7 mouse cellular contexts compared by ENCODE assay signal in genomic region chr17:5492746-5493160, GRCm38 (mm10). TPM values are rescaled to one million over a fixed set of nuclear protein-coding genes. Genes with fewer than 3 reads are reported as not detected.
DNase-seq lines count a peak whose midpoint lies in the region; ATAC-seq lines count a peak whose summit lies in the region.

No protein-coding gene starts in this region.

- peaks cover 13% of the 10 kb centered on the region for H3K9me3 ChIP-seq in megakaryocyte, embryonic 14.5 days
- no peaks in the 10 kb centered on the region for H3K9me3 ChIP-seq in hindbrain, embryonic 13.5 days

- peaks cover 39% of the 10 kb centered on the region for H3K4me1 ChIP-seq in megakaryocyte, embryonic 14.5 days
- H3K4me1 ChIP-seq in hindbrain, embryonic 13.5 days (replicated peaks), result peaks cover 38% of the 10 kb centered on the region

- H3K36me3 ChIP-seq in megakaryocyte, embryonic 14.5 days (replicated peaks; ENCODE audit: low read length), result peaks cover 2% of the 10 kb centered on the region
- H3K36me3 ChIP-seq in hindbrain, embryonic 13.5 days, result no peaks in the 10 kb centered on the region

- ATAC-seq in megakaryocyte, adult 5-6 weeks (ENCODE audit: poor library complexity, severe bottlenecking), result no peak
- peak; percentile 62 for ATAC-seq in hindbrain, embryonic 13.5 days (ENCODE audit: low FRiP score)

- DNase-seq in embryo, embryonic 10.5 days (ENCODE audit: low spot score), result peak; percentile 60
- DNase-seq in lung, postnatal 14 days, result peak; percentile 60
- no peak for DNase-seq in left cerebral cortex, postnatal 4 days
- no peak for DNase-seq in adrenal gland, adult 18-20 months (ENCODE audit: low spot score in 2 of 2)

- peak overlapping the region; percentile 92 for H3K4me3 ChIP-seq in megakaryocyte, embryonic 14.5 days (replicated peaks)
- peak overlapping the region; percentile 80 for H3K4me3 ChIP-seq in hindbrain, embryonic 13.5 days

- H3K27ac ChIP-seq in hindbrain, embryonic 13.5 days, result peak overlapping the region; percentile 98

- WGBS in hindbrain, embryonic 13.5 days, result under 1% methylated on average over 48 of the region's 48 CpGs

- intact Hi-C loops in left cerebral cortex, postnatal 4 days (cut with DNase I), result loop anchor here (5.0 kb wide), 1 partner anchor 50 kb away; the partner anchor contains the start of gene Tmem242

- H3K4me2 ChIP-seq in hindbrain, embryonic 13.5 days, result peak overlapping the region; percentile 88

- H3K27me3 ChIP-seq in megakaryocyte, embryonic 14.5 days (replicated peaks), result peaks cover 39% of the 10 kb centered on the region
- peaks cover 15% of the 10 kb centered on the region for H3K27me3 ChIP-seq in hindbrain, embryonic 13.5 days

- H3K9ac ChIP-seq in hindbrain, embryonic 13.5 days, result peak overlapping the region; percentile 87

RNA-seq across cellular contexts. Expression of gene Zdhhc14, which starts 0.4 kb away (rescaled TPM):
- 8.5 and 12.5 TPM in 2 replicates for polyA plus RNA-seq in megakaryocyte, embryonic 14.5 days (2012; ENCODE audit: insufficient read depth, low replicate concordance)
- total RNA-seq in megakaryocyte, adult 5-6 weeks (2015), result 0.87 and 1.6 TPM in 2 replicates
- 0.94 and 1.4 TPM in 2 replicates for total RNA-seq in megakaryocyte, adult 5-6 weeks (2017)
- 6.5 and 6.8 TPM in 2 replicates for polyA plus RNA-seq in hindbrain, embryonic 13.5 days (2015; fragmentation: Nextera tagmentation; extraction: Ambion mirVana)
- 10 to 100 TPM; 15.1 to 15.2 TPM for total RNA-seq in left cerebral cortex, postnatal 4 days (2021)
- 1 to 10 TPM; 3.6 to 5.6 TPM for total RNA-seq in adrenal gland, adult 18-20 months (2021)

RNA-seq across cellular contexts. Expression of gene Tmem242, which starts 52.7 kb away (rescaled TPM):
- 14.4 and 50.8 TPM in 2 replicates for polyA plus RNA-seq in megakaryocyte, embryonic 14.5 days (2012; ENCODE audit: insufficient read depth, low replicate concordance)
- total RNA-seq in megakaryocyte, adult 5-6 weeks (2015), result 39.9 and 40.9 TPM in 2 replicates
- total RNA-seq in megakaryocyte, adult 5-6 weeks (2017), result 27.0 and 30.4 TPM in 2 replicates
- 104 and 106 TPM in 2 replicates for polyA plus RNA-seq in hindbrain, embryonic 13.5 days (2015; fragmentation: Nextera tagmentation; extraction: Ambion mirVana)
- total RNA-seq in left cerebral cortex, postnatal 4 days (2021), result 10 to 100 TPM; 67.6 to 71.8 TPM
- 100 to 1,000 TPM; 121 to 161 TPM for total RNA-seq in adrenal gland, adult 18-20 months (2021)

Comparison
In these comparisons a context has a peak if more than half of its experiments do, and no peak if none do; other contexts are left out.
1. DNase-seq: peak in embryo, embryonic 10.5 days (single experiment) and lung, postnatal 14 days (single experiment); none in left cerebral cortex, postnatal 4 days (single experiment) and adrenal gland, adult 18-20 months (0 of 2).